Mouse (Mus musculus): Measurements from ENCODE around the gene Specc1. TPM values are rescaled to one million over a fixed set of nuclear protein-coding genes. Genes with fewer than 3 reads are reported as not detected.

The Specc1 gene
- polyA plus RNA-seq, 1 experiment from 2014 or later, result 16.5 TPM

GRCm38 (mm10) chr11:62266466-62267214 is 310.1 kb downstream of the Specc1 start:
- DNase-seq (ENCODE audit: low spot score), result no peak
- Histone ChIP-seq H3K27ac (no peak overlapping the region), H3K4me1 (peaks cover 12% of the 10 kb centered on the region)

GRCm38 (mm10) chr11:62268381-62268780 is 311.8 kb downstream of the Specc1 start:
- Histone ChIP-seq H3K4me1 (peaks cover 10% of the 10 kb centered on the region), H3K27ac (no peak overlapping the region), H3K27me3 (ENCODE audit: low read depth, poor library complexity, severe bottlenecking) (no peaks in the 10 kb centered on the region), H3K36me3 (peaks cover 22% of the 10 kb centered on the region), H3K9me3 (replicated peaks) (no peaks in the 10 kb centered on the region), H3K4me3 (no peak overlapping the region)
- 81% methylated on average over 8 of the region's 8 CpGs for WGBS
- no peak for DNase-seq (ENCODE audit: low spot score)

More at GRCm38 (mm10) chr11:62266466-62267214, 310.1 kb downstream of the Specc1 start:
- Histone ChIP-seq H3K27me3 (ENCODE audit: low read depth, poor library complexity, severe bottlenecking) (no peaks in the 10 kb centered on the region), H3K36me3 (peaks cover 22% of the 10 kb centered on the region), H3K9me3 (replicated peaks) (no peaks in the 10 kb centered on the region), H3K4me3 (no peak overlapping the region)
- 71% methylated on average over 17 of the region's 17 CpGs for WGBS

- Histone ChIP-seq H3K4me1 (peaks cover 10% of the 10 kb centered on the region), H3K27ac (no peak overlapping the region), H3K4me3 (no peak overlapping the region), H3K36me3 (peaks cover 22% of the 10 kb centered on the region), H3K9me3 (replicated peaks) (no peaks in the 10 kb centered on the region), H3K27me3 (ENCODE audit: low read depth, poor library complexity, severe bottlenecking) (no peaks in the 10 kb centered on the region)
- no peak for DNase-seq (ENCODE audit: low spot score)
- WGBS, result 79% methylated on average over 12 of the region's 12 CpGs
These were observed 312.5 kb downstream of the Specc1 start for GRCm38 (mm10) chr11:62269097-62269496.

- 55% methylated on average over 5 of the region's 5 CpGs for WGBS
- Histone ChIP-seq H3K4me1 (peaks cover 10% of the 10 kb centered on the region), H3K36me3 (peaks cover 16% of the 10 kb centered on the region), H3K4me3 (no peak overlapping the region), H3K9me3 (replicated peaks) (no peaks in the 10 kb centered on the region), H3K27me3 (ENCODE audit: low read depth, poor library complexity, severe bottlenecking) (no peaks in the 10 kb centered on the region), H3K27ac (no peak overlapping the region)
- no peak for DNase-seq (ENCODE audit: low spot score)
These were observed 314.3 kb downstream of the Specc1 start for GRCm38 (mm10) chr11:62270851-62271250.

Other genes with a start within 250 kb of the Specc1 start
- 0.08 and 0.11 TPM in 2 replicates for gene Slc5a10, start 235.9 kb upstream of the Specc1 start, polyA plus RNA-seq (2016; fragmentation: Nextera tagmentation; extraction: Ambion mirVana)
- 32.4 and 33.7 TPM in 2 replicates for gene Prpsap2, start 194.7 kb upstream of the Specc1 start, polyA plus RNA-seq (2016; fragmentation: Nextera tagmentation; extraction: Ambion mirVana)
- gene Ulk2, start 101.7 kb upstream of the Specc1 start, polyA plus RNA-seq (2016; fragmentation: Nextera tagmentation; extraction: Ambion mirVana), result 9.4 and 13.6 TPM in 2 replicates
- 18.2 and 18.8 TPM in 2 replicates for gene Akap10, start 26.5 kb upstream of the Specc1 start, polyA plus RNA-seq (2016; fragmentation: Nextera tagmentation; extraction: Ambion mirVana)

Measured in limb, embryonic 10.5 days (tissue).